Mouse (Mus musculus): ENCODE data around the gene Msl2. TPM values are rescaled to one million over a fixed set of nuclear protein-coding genes. Genes with fewer than 3 reads are reported as not detected.

Msl2 gene
- polyA plus RNA-seq, 1 experiment from 2014 or later, result 4.7 TPM

Other genes starting within 250 kb of the Msl2 start
- gene Pccb, start 39.2 kb upstream of the Msl2 start, polyA plus RNA-seq (2014; fragmentation: Nextera tagmentation; extraction: Ambion mirVana), result 8.7 and 10.2 TPM in 2 replicates
- 7.5 and 7.9 TPM in 2 replicates for gene Ppp2r3a, start 177.7 kb downstream of the Msl2 start, polyA plus RNA-seq (2014; fragmentation: Nextera tagmentation; extraction: Ambion mirVana)

Measured in liver, embryonic 11.5 days (tissue).